Mouse (Mus musculus): ENCODE data around the gene Gpr119.

Gene Gpr119

DNA sequence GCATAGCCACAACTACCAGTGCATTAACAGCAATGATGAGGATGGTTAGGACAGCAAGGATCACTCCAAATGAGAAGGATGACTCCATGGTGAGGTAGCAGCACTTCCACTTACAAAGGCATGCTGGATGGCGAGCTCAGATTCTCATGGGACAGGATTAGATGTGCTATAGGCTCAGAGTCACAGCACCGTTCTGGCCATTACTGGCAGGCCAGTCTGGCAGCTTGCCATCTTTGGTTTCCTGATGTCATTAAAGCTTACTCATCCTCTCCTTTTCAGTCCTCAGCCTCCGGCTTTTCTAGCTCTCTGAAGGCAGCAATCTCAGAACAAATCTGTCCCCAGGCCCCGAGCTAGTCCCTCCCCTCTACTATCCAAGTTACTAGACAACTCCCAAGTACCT lies at the start of gene Gpr119:
Gene Gpr119 (minus strand): TSS at position 308 of the 400 bp plus-strand sequence.
- CTCF ChIA-PET, result no interaction called here

DNA sequence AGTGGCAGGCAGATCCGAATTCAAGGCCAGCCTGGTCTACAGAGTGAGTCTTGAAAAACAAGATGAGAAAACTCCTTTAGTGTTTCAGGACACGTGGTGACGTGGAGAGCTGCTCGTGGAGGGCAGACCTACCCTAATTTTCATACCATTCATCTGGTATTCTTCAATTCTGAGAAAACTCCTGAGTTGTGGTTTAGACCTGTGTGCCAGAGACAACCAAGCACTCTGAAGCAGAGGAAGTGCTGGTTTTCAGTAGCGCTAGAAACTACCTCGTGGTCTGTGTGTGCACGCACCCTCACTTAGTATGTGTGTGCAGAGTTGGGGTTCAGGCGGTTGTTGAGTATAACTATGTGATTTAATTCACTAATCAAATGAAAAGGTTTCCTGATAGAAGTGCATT lies 38.6 kb upstream of the Gpr119 start:
- CTCF ChIA-PET, result no interaction called here

DNA sequence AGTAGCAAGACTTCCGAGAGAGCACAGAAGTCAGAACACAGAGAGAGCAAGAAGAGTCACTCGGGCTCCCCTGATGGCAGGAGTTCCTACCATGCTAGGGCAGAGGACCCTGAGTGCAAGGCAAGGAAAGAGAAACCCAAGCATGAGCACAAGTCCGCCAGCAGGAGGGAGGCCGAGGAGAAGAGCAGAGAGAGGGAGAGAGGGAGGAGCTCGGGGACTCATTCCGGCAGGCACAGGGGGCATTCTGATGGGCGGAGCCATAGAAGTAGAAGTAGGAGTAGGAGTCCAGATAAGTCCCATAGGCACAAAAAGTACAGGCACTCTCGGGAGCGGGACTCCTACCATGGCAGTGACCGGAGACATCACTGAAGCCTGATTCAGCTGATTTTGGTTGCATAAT lies 35.4 kb upstream of the Gpr119 start:
- CTCF ChIA-PET, result no interaction called here

DNA sequence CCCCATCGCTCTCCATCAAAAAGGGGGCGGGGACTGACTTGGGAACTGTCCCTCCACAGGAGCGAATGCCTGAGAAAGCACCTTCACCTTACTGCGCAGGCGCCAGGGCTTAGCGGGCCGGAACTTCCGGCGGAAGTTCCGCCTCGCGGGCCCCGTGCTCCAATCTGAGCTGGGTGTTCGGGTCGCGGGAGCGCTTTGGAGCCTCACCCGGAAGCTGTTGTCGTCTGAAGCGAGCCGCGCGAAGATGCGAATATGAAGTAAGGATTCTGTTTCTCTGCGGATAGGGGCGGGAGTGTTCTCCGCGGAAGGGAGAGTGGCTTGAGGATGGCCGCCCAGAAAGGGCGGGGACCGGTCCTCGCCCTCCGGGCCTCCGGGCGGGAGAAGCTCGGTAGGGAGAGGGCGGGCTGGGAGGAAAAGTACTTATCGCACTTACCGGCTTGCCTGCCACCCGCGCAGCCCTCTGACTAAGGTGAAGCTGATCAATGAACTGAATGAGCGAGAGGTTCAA lies 20.6 kb upstream of the Gpr119 start, which contains the start of gene Rbmx2:
Gene Rbmx2 (plus strand): TSS at position 141 of the 508 bp plus-strand sequence.
- CTCF ChIA-PET, result no interaction called here

DNA sequence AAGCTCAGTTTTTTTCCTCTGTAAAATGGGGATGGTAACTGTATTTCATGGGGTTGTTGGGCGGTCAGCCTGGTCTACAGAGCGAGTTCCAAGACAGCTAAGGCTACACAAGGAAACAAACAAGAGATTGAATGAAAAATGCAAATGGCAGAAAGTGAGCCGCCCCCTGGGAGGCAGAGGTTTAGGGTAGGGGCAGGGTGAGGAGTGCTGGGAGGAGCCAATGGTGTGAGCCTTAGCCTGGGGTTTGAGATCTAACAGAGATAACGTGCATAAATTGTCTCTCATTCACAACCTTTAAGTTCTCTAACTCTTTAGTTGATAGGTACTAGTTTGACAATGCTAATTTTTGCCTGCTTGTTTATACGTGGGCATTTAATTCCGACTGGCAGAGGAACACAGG lies 20.2 kb upstream of the Gpr119 start:
- CTCF ChIA-PET, result no interaction called here

DNA sequence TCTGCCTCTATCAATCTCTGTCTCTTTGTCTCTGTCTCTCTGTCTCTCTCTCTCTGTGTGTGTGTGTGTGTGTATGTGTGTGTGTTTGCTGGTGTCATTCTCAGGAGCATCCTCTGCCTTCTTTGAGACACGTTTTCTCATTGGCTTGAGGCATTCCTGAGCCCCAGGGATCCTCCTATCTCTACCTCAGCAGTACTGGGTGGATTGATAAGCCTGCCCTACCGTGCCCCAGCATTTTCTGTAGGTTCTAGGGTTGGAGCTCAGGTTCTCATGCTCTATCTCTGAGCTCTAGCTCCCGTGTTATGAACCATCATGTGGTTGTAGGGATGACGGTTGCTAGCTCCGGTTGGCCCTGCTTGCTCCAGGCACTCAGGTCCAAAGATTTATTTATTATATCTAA lies 9.6 kb upstream of the Gpr119 start:
- CTCF ChIA-PET, result interaction anchor here (0.8 kb wide), 1 partner anchor 21 kb away, joined by 3 read pairs; no protein-coding TSS in a partner anchor

DNA sequence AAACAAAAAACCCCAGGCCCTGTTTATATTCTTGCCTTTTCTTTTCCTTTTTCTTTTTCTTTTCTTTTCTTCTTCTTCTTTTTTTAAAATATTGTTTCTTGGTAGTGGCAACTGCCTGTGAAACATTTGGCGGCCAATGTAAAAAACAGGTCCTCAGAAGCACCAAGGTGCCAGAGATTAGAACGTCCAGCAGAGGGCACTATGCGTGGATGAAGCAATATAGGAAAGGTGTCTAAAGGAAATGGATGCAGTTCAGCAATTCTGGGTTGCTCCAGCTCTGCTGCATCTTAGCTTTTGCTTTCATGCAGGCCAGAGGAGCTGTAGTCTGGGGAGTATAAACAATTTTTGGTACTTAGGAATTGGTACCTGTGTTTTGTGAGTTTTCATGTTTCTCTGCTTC lies 9.2 kb upstream of the Gpr119 start:
- CTCF ChIA-PET, result interaction anchor here (0.8 kb wide), 1 partner anchor 20 kb away, joined by 3 read pairs; no protein-coding TSS in a partner anchor

DNA sequence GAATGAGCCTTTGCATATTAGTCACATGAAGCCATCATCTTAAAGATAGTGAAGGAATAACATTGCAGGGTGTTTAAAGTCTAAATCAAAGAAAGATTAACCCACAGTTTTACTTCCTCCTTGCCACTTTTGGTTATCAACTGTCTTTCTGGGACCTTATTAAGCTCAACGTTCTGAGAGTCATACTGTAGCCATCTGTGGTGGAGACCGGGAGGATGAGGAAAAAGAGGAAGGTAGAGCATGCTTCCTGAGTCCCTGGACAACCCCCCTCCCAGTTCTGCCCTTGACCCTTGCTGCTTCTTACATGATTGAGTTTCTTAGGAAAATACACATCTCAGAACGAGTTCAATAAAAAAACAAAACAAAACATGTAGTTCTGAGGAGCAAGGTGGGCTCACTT lies 2.6 kb downstream of the Gpr119 start:
- CTCF ChIA-PET, result no interaction called here

DNA sequence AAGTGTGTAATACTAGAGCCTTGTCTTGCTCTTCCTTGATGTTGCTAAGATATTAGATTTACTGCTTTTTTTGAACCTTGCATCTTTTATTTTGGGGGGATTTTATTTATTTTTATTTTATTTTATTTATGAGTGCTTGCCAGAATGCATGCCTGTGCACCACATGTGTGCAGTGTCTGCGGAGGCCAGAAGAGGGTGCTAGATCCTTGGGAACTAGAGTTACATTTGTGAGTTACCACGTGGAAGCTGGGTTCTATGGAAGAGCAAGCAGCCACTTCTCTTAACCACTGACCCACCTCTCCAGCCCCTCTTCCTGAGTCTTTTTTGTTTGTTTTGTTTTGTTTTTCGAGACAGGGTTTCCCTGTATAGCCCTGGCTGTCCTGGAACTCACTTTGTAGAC lies 4.7 kb downstream of the Gpr119 start:
- CTCF ChIA-PET, result no interaction called here

DNA sequence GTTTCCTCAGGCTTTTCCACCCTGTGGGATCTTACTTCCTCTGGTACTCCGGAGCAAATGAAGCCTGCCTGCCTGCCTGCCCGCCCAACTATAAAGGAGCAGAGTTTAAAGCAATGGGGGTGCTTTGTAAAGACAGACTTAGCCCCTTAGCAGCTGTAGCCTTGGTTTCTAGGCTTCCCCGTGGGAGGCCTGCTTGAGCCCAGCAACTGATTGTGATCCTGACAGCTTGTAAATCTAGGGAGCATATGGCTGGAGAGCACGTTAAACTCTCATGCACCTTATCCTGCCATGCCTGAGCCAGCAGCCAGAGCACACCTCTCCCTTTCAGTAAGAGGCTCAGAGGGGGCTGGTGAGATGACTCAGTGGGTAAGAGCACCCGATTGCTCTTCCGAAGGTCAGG lies 7.5 kb downstream of the Gpr119 start:
- CTCF ChIA-PET, result no interaction called here

DNA sequence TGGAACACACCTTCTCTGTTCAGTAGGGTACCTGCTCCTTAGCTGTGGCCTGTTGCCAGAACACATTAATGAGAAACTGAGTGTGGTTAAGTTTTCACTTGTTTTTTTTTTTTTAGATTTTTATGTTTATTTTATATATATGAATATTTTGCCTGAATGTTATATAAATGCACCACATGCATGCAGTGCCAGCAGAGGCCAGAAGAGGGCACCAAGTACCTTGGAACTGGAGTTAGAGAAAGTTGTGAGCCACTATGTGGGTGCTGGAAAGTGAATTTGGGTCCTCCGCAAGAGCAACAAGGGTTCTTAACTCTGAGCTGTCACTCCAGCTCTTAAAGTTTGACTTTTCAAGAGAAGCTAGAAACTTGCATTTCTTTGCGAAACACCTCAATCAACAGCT lies 30.2 kb downstream of the Gpr119 start:
- CTCF ChIA-PET, result no interaction called here

DNA sequence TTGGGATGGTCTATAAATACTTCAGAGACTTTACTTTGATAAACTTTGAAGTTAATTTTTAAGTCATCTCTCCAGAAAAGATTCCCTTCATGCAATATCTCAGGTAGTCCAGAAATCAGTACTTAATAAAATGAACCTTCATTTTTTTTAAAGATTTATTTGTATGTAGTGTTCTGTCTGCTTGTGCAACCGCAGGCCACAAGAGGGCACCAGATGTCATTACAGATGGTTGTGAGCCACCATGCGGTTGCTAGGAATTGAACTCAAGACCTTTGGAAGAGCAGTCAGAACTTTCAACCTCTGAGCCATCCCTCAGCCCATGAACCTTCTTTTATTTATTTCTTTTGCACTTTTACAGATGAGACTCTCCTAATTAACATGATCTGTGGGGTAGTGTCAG lies 37.2 kb downstream of the Gpr119 start:
- CTCF ChIA-PET, result no interaction called here

DNA sequence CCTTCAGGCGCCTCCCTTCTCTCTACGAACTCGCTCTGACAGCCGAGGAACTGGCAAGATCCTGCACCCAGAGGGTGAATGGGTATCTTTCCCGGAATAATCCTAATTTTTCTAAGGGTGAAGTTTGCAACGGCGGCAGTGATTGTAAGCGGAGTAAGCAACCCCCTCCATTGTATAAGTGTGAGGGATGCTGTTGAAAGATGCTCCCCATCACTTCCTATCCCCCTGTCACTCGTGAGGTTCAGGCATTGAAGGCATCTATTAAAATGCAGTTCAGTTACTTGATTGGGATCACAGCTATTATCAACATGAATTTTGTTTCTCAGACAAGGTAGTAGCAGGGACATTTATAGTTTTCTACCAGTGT lies 50.2 kb downstream of the Gpr119 start:
- CTCF ChIA-PET, result no interaction called here

DNA sequence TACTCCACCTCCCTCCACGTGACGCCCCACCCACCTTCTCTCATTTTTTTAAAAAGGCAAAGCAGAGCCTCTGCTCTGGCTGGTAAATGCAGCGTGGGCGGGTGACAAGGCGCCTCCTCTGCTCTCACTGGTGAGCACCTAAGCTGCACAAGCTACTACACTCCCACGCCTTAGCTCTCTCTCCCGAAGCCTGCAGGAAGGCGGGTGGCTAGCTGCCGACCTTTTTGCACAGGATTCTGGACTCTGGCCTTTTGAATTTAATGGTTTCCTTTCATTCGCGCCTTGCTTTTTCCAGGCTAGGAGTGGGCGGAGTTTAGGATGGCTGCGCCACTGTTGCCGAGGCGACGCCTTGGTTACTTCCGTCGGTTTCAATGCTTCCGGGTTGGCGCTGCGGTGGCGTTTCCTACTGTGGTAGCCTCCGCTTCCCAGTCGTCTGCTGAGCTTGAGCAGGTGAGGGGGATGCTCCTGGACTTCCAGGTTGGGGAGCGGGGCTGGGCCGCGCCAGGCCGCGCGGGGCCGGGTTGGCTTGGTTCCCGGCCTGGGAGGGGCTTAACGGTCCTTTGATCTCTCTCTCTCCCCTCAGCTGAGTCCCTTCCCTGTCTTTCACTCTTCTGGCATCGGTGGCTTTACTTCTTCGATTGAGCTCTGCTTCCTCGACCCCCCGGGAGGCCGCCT lies 50.8 kb downstream of the Gpr119 start, which contains the start of gene Slc25a14:
Gene Slc25a14 (plus strand): TSS at position 35 of the 675 bp plus-strand sequence.
- CTCF ChIA-PET, result no interaction called here

DNA sequence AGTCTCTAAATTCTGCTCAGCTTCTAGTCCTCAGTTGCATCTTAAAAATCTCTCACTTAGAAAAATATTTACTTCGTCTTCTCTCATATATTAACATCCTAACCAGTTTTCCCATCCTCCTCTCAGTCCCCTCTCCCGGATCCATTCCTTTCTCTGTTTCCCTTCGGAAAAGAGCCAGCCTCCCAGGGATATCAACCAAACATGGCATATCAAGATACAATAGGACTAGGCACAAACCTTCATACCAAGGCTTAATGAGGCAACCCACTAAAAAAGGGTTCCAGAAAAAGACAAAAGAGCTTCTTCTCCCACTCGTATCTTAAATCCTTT lies 51.3 kb downstream of the Gpr119 start:
- CTCF ChIA-PET, result no interaction called here
